Mouse (Mus musculus): ENCODE results near the gene Tmem145.
A peak's percentile ranks its signal among the peaks of the same experiment; 100 is the strongest.
"Not testable (repeated sequence)": the region's sequence is repeated elsewhere in the genome, so short reads cannot be mapped to it uniquely, and the experiment has no call there.

Tmem145 gene

GRCm38 (mm10) chr7:25294960-25295722, 10.8 kb upstream of the Tmem145 start:
- DNase-seq, result no peak

- no peak for DNase-seq
Observed at GRCm38 (mm10) chr7:25296945-25297453, 8.9 kb upstream of the Tmem145 start.

- peak; percentile 88 for DNase-seq
Observed at GRCm38 (mm10) chr7:25297454-25298325, 8.2 kb upstream of the Tmem145 start, which contains the start of gene Pafah1b3. Gene Pafah1b3, minus strand, starts transcription at chr7:25297986.

DNA sequence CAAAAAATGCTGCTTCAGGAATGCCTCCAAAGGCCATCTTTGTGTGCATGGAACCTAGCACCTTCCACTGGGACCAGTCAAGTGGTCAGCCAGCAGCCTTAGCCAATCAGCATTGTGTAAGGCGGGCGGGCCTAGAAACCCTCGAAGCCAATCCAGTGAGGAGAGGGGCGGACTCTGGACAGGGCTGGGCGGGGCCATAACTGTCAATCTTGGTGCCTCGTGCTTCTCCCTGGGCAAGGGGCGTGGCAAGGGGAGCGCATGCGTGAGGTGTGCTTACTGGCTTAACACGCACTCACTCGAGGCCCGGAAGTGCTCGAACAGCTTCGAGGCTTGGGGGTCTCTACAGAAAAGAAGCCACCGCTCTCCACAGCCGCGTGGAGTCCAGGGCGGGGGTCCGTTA, 4.8 kb upstream of the Tmem145 start, which contains the start of gene Prr19:
Gene Prr19 (plus strand): TSS at position 349 of the 400 bp plus-strand sequence.
- no peak for DNase-seq

DNA sequence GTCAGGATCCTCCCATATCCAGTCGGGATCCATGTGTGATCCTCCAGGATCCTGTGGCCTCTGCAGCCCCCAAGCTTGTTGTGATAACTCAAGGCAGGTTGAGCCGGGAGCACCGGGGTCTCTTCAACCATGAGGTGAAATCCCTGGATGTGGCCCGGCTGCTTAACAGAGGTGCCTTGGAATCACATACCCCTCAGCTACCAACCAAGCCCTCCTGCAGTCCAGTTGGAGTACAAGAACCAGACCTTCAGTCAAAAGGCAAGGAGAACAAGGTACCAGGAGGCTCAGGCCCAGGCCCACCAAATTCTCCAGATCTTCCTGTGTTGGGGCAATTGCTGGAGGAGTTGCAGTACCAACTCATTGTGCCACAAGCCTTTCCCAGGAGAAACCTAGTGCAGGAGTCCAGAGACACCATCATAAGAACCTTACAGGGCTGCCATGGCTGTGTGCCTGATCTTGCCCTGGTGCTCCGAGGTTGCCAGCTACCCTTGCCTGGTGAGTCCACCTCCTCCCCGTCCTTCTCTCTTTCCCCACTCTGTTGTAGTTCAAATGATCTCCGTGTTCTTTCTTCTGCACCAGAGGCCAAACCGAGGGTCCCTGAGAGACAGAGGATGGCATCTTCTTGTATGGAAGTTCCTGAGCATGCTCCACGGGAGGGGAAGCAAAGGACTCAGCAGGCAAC, 2.8 kb upstream of the Tmem145 start:
- DNase-seq, result no peak

- DNase-seq, result no peak
Observed at GRCm38 (mm10) chr7:25303685-25304006, 2.3 kb upstream of the Tmem145 start.

- no peak for DNase-seq
Observed at GRCm38 (mm10) chr7:25305481-25305880, 425 bp upstream of the Tmem145 start.

- DNase-seq, result no peak
Observed at GRCm38 (mm10) chr7:25306614-25306996, 699 bp downstream of the Tmem145 start.

GRCm38 (mm10) chr7:25308702-25309318, 2.9 kb downstream of the Tmem145 start:
- DNase-seq, result no peak

DNA sequence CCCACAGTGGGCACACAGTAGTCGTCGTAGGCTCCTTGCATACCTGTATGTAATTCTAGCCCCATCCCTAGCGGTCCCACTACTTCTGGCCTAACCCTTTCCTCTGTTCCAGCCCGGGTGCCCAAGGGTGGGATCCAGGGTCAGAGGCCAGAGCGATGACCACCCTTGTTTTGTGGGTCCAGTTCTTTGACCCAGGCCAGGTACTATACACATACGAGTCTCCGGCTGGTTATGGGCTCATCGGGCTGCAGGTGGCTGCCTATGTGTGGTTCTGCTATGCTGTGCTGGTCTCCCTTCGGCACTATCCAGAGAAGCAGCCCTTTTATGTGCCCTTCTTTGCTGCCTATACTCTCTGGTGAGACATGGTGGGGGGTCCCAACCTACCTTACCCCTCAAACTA, 3.5 kb downstream of the Tmem145 start:
- no peak for DNase-seq

DNA sequence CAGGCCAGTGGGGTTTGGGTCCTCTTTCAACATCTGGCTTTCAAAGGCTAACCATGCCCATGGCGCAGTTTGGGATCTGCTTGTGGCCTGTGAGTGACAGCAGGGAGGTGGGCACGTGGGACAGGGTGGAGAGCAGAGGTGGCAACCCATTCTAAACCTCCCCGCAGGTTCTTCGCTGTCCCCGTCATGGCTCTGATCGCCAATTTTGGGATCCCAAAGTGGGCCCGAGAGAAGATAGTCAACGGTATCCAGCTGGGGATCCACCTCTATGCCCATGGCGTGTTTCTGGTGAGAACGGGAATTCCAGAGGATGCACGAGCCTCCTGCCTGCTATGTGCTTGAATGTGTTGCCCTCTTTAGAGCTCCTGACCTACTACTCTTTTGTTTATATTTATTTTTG, 5.3 kb downstream of the Tmem145 start:
- DNase-seq, result no peak

DNA sequence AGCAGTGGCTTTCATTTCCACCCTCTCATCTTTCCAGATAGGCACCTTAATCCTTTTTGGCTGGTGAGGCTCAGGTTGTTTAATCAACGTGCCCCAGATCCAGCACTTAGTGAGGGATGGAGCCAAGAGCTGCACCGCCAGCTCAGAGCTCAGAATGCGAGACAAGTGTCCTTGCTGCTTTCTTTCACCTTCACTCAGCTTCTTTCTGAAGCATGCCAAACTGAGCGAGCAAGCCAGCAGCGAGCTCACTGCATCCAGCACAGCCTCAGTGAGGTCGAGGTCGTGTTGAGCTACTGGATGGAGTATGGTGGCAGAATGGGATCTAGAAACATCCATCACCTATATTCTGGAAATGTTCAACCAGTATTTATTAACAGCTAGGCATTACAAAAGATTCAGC, 7.4 kb downstream of the Tmem145 start:
- no peak for DNase-seq

DNA sequence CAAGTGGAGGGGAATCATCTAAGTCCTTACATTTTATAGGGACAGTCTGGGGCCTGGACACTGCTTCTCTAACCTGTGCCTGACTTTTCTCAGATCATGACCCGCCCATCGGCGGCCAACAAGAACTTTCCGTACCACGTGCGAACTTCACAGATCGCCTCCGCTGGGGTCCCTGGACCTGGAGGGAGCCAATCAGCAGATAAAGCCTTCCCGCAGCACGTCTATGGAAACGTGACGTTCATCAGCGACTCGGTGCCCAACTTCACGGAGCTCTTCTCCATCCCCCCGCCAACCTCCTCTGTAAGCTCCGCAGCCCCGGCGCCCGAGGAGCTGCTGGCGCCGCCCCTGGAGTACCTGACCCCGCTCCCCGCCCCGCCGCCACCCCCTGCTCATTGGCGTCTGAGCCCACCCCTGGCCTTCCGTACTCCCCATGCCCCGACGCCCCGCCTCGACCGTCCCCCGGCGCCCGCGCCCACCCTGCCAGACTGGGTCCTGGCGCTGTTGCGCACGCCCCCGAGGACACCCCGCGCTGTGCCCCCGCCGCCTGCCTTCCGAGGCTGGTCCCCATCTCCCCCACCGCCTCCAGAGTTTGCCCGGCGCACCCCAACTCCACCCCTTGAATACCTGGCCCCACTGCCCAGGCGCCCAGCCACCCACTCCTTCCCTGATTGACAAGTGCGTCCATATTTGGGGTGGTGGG, 8.8 kb downstream of the Tmem145 start:
- DNase-seq, result no peak

DNA sequence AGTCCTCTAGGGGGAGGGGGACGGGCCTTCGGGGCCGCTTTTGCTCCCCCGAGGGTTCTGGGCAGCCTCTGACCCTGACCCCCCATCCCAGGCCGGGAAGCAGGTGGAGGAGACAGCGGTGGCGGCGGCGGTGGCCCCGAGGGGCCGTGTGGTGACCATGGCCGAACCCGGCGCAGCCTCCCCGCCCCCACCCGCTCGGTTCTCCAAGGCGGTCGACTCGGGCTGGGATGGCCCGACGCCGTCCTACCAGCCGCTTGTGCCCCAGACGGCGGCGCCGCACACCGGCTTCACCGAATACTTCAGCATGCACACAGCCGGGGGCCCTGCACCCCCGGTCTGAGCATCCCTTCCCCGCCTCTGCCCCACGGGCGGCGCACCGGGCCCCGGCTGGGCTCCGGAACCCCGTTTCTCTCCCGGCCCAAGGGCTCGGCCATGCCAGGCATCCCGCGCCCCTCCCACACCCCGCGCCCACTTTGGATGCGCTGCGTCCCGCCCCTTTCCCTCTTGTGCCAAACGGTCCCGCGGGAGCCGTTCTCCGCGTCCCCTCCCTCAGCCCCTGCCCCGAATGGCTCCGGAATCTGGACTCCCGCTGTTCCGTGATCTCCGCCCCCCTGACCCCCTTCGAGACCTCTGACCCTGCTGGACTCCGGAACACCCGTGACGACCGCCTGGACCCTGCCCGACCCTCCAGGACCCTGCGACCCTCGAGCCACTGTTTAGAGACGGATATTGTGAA, 9.6 kb downstream of the Tmem145 start:
- peak; percentile 59 for DNase-seq

DNA sequence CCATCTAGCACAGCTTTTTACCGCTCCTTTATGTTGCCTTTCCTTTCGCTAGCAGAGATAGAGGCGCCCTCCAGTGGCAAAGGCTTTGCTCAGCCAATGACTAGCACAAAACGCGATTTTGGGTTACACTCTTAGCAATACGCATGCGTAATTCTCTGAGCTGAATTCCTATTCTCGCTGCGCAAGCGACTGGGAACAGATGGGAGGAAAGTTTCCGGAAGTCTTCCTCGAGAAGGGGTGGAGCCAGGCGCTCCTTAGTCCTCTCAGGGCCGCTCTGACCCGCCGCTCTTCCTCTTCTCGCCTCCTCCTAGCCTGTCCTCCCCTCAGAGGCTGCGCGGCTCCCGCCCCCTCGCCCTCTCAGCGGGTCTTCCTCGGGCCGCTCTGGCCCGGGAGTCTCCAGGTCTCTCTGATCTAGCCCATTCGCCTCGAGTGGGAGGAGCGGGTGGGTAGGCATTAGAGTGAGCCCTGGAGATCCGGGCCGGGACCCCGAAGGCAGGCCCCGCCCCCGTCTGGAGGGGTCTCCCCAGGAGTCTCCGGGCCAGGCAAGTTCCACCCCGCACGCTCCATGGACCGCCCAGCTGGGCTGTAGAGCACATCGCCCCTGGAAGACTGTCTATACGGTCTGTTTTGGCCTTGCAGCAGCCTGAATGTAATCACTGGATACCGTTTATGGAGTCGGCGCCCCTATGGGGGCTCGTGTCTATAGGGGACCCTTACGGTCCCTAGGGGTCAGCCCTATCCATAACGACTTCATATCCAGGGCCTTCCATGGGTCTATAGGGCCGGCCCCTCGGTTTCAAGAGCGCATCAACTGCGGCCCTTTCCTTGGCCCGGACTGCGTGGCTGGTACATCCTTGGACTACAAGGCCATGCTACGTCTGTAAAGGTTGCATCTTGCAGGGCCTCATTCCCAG, 10.9 kb downstream of the Tmem145 start, which contains the start of gene Megf8:
Gene Megf8 (plus strand): TSS at position 633 of the 914 bp plus-strand sequence.
- DNase-seq, result peak; percentile 96

GRCm38 (mm10) chr7:25317446-25317999, 11.6 kb downstream of the Tmem145 start:
- DNase-seq, result peak; percentile 58

DNA sequence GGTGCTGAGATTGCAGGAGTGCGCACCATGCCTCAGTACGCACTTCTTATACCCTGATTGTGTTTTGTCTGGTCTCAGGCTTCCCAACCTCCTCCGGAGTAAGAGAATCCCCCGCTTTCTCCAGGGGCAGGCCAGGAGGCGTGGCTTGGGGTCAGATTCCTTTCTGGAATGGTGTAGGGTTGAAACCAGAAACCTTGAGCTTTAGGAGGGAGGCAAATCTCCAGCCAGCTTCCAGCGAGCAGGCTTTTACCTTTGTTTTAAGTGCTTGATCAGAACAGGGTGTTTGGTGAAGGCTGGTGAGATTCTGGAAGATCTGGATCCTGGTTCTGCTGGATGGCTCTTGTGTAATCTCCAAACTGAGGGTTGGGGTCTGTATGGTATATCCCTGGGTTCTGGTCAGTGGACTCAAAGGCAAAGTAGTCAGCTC, 16.2 kb downstream of the Tmem145 start:
- no peak for DNase-seq

DNA sequence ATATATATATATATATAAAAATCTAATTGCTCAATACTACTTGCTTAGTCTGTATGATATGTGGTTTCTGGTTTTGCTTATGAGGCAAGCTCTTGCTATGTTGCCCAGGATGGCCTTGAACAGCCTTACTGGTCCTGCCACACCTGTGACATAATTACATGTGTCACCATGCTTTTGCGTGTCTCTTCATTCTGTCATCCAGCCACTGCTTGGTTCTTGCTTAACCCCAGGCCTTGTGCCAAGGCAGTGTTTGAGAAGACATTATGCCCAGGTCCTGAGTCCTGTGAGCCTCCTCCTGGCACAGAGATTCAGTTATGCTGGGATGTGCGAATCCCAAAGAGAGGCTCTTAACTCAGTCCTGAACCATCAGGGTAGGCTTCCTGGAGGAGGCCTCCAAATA, 17.3 kb downstream of the Tmem145 start:
- no peak for DNase-seq

DNA sequence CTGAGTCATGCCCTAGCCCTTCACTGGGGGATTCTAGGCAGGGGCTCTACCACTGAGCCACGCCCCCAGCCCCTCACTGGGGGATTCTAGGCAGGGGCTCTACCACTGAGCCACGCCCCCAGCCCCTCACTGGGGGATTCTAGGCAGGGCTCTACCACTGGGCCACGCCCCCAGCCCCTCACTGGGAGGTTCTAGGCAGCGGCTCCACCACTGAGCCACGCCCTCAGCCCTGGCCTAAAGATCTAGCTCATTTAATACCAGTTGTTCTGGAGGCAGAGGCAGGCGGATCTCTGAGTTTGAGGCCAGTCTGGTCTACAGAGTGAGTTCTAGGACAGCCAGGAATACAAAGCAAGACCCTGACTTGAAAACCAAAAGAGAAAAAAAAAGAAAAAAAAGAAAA, 19.5 kb downstream of the Tmem145 start:
- not testable (repeated sequence) for DNase-seq

GRCm38 (mm10) chr7:25326233-25326632, 20.3 kb downstream of the Tmem145 start:
- DNase-seq, result no peak

Data from cerebellum, adult 8-10 months (tissue).